Mouse (Mus musculus) central nervous system, embryonic 11.5 days (tissue): Measurements from ENCODE around the gene Aak1. TPM values are rescaled to one million over a fixed set of nuclear protein-coding genes. Genes with fewer than 3 reads are reported as not detected.

Source experiments
- polyA plus RNA-seq: library from polyadenylated mRNA; depleted of rRNA; stranded (reverse); fragments of >200 nt; gene quantifications from 2 replicates; pipeline ENCODE4 v1.2.3, GENCODE M21; 2012; rRNA removed

Aak1 gene
- 22.1 and 28.8 TPM in 2 replicates for polyA plus RNA-seq

DNA sequence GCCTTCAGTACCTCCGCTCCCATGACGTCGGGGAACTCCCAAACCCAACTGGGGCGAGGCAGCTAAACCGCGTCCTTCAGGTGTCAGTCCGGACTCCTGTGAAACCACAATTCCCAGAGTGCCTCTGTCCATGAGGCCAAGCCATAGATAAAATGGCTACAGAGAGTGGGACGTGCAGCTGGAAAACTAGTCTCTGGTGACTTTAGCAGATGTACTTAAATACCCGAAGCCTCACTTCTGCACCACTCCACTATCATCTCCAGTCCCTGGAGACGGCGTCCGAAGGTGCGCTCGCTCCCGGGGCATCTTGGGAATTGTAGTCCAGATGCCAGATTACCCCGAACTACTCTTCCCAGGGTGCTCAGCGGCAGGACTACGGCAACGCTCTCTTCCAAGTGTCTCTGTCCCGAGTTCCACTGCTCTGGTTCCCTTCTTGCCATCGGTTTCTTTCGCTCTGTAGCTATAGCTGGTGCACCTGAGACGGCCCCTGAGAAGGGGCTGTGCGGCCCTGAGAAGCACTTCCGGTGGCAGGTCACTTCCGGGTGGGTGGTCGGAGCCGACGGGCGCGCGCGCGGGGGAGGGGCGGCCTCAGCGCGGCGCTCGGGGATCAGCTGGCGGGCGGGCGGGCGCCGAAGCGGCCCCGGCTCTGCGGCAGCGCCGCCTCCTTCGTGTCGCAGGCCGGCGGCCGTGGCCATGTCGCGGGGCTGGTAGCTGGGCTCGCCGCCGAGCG, at the start of gene Aak1:
TSS of gene Aak1 (plus strand) at position 603 of the 730 bp plus-strand sequence.

DNA sequence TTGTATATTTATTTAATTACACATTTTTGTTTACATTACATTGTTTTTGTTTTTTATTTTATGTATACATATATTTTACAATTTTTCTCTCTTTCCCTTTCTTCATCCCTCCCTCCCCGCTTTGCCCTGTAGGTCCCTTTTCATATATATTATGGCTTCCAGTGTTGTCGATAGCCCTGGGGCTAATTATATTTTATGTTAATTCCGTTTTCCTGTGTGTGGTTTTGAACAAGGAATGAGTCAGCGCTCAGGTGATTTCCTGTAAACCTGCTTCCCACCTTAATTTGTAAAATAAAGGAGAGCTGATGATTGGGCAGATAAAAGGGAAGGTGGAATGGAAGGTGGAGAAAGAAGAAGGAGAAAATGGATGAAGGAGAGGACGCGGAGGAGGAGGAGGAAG, 159.6 kb downstream of the Aak1 start, which contains the start of gene Nfu1:
TSS of gene Nfu1 (plus strand) at position 350 of the 400 bp plus-strand sequence.

DNA sequence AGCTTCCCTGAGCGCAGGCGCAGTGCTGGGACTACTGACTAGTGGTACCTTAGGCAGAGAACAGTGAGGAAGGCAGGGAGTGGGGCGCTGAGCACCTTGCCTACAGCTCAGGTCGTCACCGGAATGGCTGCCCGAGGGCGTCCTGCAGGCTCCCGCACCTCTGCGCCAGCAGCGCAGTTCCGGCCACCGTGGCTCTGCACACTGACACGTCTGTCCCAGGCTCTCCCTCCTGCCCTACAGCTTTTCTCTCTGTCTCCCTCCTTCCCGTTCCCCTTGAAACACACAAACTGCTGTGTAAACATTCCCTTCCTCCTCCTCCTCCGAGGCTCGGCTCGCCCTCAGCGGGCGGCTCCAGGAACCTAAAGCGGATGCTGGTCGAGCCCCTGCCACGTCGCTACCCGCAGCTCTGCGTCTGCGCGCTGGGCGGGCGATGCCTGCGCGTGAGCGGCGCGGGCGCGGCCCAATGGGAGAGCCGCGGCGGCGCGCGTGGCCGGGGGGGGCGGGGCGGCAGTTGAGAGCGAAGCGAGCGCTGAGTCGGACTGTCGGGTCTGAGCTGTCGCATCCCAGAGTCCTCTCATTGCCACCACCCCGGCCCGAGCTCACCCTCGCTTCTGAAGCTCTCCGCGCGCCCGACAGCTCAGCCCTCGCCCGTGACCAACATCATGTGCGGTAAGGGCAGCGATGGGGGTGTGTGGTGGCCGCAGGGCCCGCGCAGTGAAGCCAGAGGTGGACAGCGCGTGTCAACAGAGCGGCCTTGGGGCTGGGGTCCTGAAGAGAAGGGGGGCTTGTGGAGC, 193.2 kb downstream of the Aak1 start, which contains the start of gene Gfpt1:
TSS of gene Gfpt1 (plus strand) at position 510 of the 794 bp plus-strand sequence.

Other genes starting within 250 kb of the Aak1 start
- 0.70 and 0.73 TPM in 2 replicates for gene Asprv1, start 221.4 kb upstream of the Aak1 start, polyA plus RNA-seq
- 15.1 and 20.7 TPM in 2 replicates for gene Mxd1, start 180.4 kb upstream of the Aak1 start, polyA plus RNA-seq
- 72.4 and 79.7 TPM in 2 replicates for gene Snrnp27, start 165.0 kb upstream of the Aak1 start, polyA plus RNA-seq
- 22.4 and 34.1 TPM in 2 replicates for gene Gmcl1, start 116.1 kb upstream of the Aak1 start, polyA plus RNA-seq
- 8.8 and 11.1 TPM in 2 replicates for gene Anxa4, start 55.9 kb upstream of the Aak1 start, polyA plus RNA-seq
- gene Nfu1, start 159.7 kb downstream of the Aak1 start, polyA plus RNA-seq = 57.5 and 104 TPM in 2 replicates
- 20.2 and 25.2 TPM in 2 replicates for gene Gfpt1, start 193.3 kb downstream of the Aak1 start, polyA plus RNA-seq